Comparison of ENCODE assay signal across 30 mouse cellular contexts in genomic region chr16:30652692-30653091, GRCm38 (mm10).
"Had no signal": no experiment of that assay in that cellular context is flagged by ENCODE, and none has a peak within 500 bp of the region (broad histone marks: within the 10 kb centered on the region; RNA-seq: fewer than 3 reads in every experiment).

No protein-coding gene starts in this region.

- H3K4me2 ChIP-seq: limb, embryonic 12.5 days; limb, embryonic 13.5 days; limb, embryonic 15.5 days; liver, embryonic 11.5 days; liver, embryonic 12.5 days; liver, embryonic 13.5 days; liver, embryonic 15.5 days; lung, embryonic 14.5 days; lung, embryonic 15.5 days; midbrain, embryonic 12.5 days; midbrain, embryonic 13.5 days; midbrain, embryonic 15.5 days had no signal

- H3K4me1 ChIP-seq: liver, embryonic 12.5 days; liver, embryonic 13.5 days; liver, embryonic 15.5 days; midbrain, embryonic 13.5 days had no signal

- ATAC-seq: liver, embryonic 12.5 days; liver, postnatal 0 days; lung, postnatal 0 days; midbrain, embryonic 13.5 days; midbrain, embryonic 15.5 days; midbrain, embryonic 16.5 days had no signal

- H3K4me3 ChIP-seq: limb, embryonic 10.5 days; limb, embryonic 12.5 days; limb, embryonic 13.5 days; limb, embryonic 15.5 days; liver, embryonic 12.5 days; liver, embryonic 13.5 days; liver, embryonic 15.5 days; lung, embryonic 15.5 days; megakaryocyte, embryonic 14.5 days; midbrain, embryonic 10.5 days; midbrain, embryonic 12.5 days; midbrain, embryonic 13.5 days; midbrain, embryonic 15.5 days; myocyte had no signal

- DNase-seq: left cerebral cortex, postnatal 4 days; liver; liver, embryonic 13.5 days; liver, postnatal 0 days; lung, adult 18-20 months; lung, adult 2 months; lung, embryonic 14.5 days; lung, postnatal 10 days; lung, postnatal 14 days; lung, postnatal 36 days; lung, postnatal 4 days; midbrain, embryonic 14.5 days had no signal

- H3K9ac ChIP-seq: limb, embryonic 12.5 days; limb, embryonic 13.5 days; limb, embryonic 15.5 days; liver, embryonic 12.5 days; liver, embryonic 13.5 days; liver, embryonic 14.5 days; liver, embryonic 15.5 days; liver, postnatal 0 days; lung, embryonic 14.5 days; lung, embryonic 15.5 days; midbrain, embryonic 12.5 days; midbrain, embryonic 13.5 days; midbrain, embryonic 15.5 days had no signal

- H3K9me3 ChIP-seq: limb, embryonic 10.5 days; limb, embryonic 15.5 days; liver, embryonic 12.5 days; liver, embryonic 15.5 days; lung, embryonic 15.5 days; midbrain, embryonic 10.5 days; midbrain, embryonic 15.5 days had no signal

- H3K27me3 ChIP-seq: limb, embryonic 12.5 days; limb, embryonic 13.5 days; limb, embryonic 15.5 days; liver, embryonic 12.5 days; liver, embryonic 13.5 days; liver, embryonic 15.5 days; lung, embryonic 15.5 days; midbrain, embryonic 12.5 days; midbrain, embryonic 13.5 days; midbrain, embryonic 15.5 days had no signal

- H3K36me3 ChIP-seq: limb, embryonic 10.5 days; limb, embryonic 12.5 days; limb, embryonic 13.5 days; limb, embryonic 15.5 days; liver, embryonic 12.5 days; liver, embryonic 13.5 days; liver, embryonic 15.5 days; lung, embryonic 15.5 days; midbrain, embryonic 10.5 days; midbrain, embryonic 12.5 days; midbrain, embryonic 13.5 days; midbrain, embryonic 15.5 days had no signal

- H3K27ac ChIP-seq: limb, embryonic 10.5 days; limb, embryonic 12.5 days; limb, embryonic 13.5 days; limb, embryonic 15.5 days; liver, embryonic 12.5 days; liver, embryonic 13.5 days; liver, embryonic 14.5 days; liver, embryonic 15.5 days; lung, embryonic 15.5 days; macrophage; midbrain, embryonic 10.5 days; midbrain, embryonic 12.5 days; midbrain, embryonic 13.5 days; midbrain, embryonic 15.5 days had no signal
